Mouse (Mus musculus) MEL (cell line): Measurements from ENCODE around the gene Ccdc157. TPM values are rescaled to one million over a fixed set of nuclear protein-coding genes. Genes with fewer than 3 reads are reported as not detected.

ENCODE experiments used
- DNase-seq: peaks from one replicate; pipeline ENCODE4 v3.0.0; 2011; ENCODE audit warnings: low read depth, low spot score
- H3K27ac ChIP-seq: 2 replicates; pipeline ENCODE4 v1.5.1; 2012; ENCODE audit warnings: low read depth, mild to moderate bottlenecking, control low read depth, low read length, moderate library complexity; ENCODE audit not compliant: control insufficient read depth
- H3K27me3 ChIP-seq, 2 experiments: fragments of 150-350 bp in 1 of 2; sonication (generic) in 1 of 2; 2 replicates each; pipeline ENCODE4 v1.6.1; 2012; ENCODE audit warnings: low read length in 2 of 2, mild to moderate bottlenecking in 2 of 2, improper control_type of control experiment in 1 of 2, moderate library complexity in 1 of 2; ENCODE audit not compliant: insufficient read depth in 2 of 2, control insufficient read depth in 1 of 2
- H3K36me3 ChIP-seq, 2 experiments: 2 replicates each; pipeline ENCODE4 v1.6.1; 2012 to 2014; ENCODE audit warnings: low read length in 2 of 2, improper control_type of control experiment in 1 of 2, inconsistent platforms in 1 of 2, mild to moderate bottlenecking in 1 of 2; ENCODE audit not compliant: insufficient read depth in 2 of 2, control insufficient read depth in 1 of 2
- H3K4me1 ChIP-seq, 2 experiments: fragments of 150-350 bp in 1 of 2; sonication (generic) in 1 of 2; 2 replicates each; pipeline ENCODE4 v1.6.1; 2012; ENCODE audit warnings: low read length in 2 of 2, improper control_type of control experiment in 1 of 2, mild to moderate bottlenecking in 1 of 2; ENCODE audit not compliant: insufficient read depth in 2 of 2, control insufficient read depth in 1 of 2
- H3K4me3 ChIP-seq, 2 experiments: fragments of 150-350 bp in 1 of 2; sonication (generic) in 1 of 2; 2 replicates each; pipeline ENCODE4 v1.5.1; 2012; ENCODE audit warnings: low read depth in 2 of 2, low read length in 2 of 2, mild to moderate bottlenecking in 2 of 2, moderate library complexity in 2 of 2, control low read depth in 1 of 2, improper control_type of control experiment in 1 of 2; ENCODE audit not compliant: control insufficient read depth in 1 of 2, insufficient read depth in 1 of 2
- H3K79me2 ChIP-seq: 2 replicates; pipeline ENCODE4 v1.6.1; 2012; ENCODE audit warnings: mild to moderate bottlenecking, low read length, moderate library complexity; ENCODE audit not compliant: control insufficient read depth, poor library complexity, insufficient read depth
- H3K9ac ChIP-seq: 2 replicates; pipeline ENCODE4 v1.6.1; 2012; ENCODE audit warnings: low read depth, mild to moderate bottlenecking, control low read depth, low read length, moderate library complexity; ENCODE audit not compliant: control insufficient read depth, poor library complexity, severe bottlenecking
- H3K9me3 ChIP-seq: fragments of 150-350 bp; sonication (generic); replicated peaks from 2 replicates; pipeline ENCODE4 v1.6.1; 2012; ENCODE audit warnings: mild to moderate bottlenecking, low read length, improper control_type of control experiment, moderate library complexity; ENCODE audit not compliant: insufficient read depth
- BHLHE40 ChIP-seq: IDR thresholded peaks from 2 replicates; pipeline ENCODE4 v1.6.1; 2012; ENCODE audit warnings: low read depth, mild to moderate bottlenecking, inconsistent platforms, low read length, improper control_type of control experiment, borderline replicate concordance
- ELF1 ChIP-seq: IDR thresholded peaks from 2 replicates; pipeline ENCODE4 v1.6.1; 2014; ENCODE audit warnings: low read depth, mild to moderate bottlenecking, inconsistent platforms, low read length, improper control_type of control experiment, moderate library complexity
- EP300 ChIP-seq, 2 experiments: IDR thresholded peaks; 2 replicates each; pipeline ENCODE4 v1.6.1; 2011; ENCODE audit warnings: improper control_type of control experiment in 2 of 2, low read length in 2 of 2, low read depth in 1 of 2, mild to moderate bottlenecking in 1 of 2
- GABPA ChIP-seq: IDR thresholded peaks from 2 replicates; pipeline ENCODE4 v1.6.1; 2012; ENCODE audit warnings: low read depth, mild to moderate bottlenecking, inconsistent platforms, low read length, improper control_type of control experiment, moderate library complexity
- HCFC1 ChIP-seq: IDR thresholded peaks from 2 replicates; pipeline ENCODE4 v1.6.1; 2012; ENCODE audit warnings: low read depth, mild to moderate bottlenecking, inconsistent platforms, low read length, improper control_type of control experiment, moderate library complexity
- JUND ChIP-seq: IDR thresholded peaks from 2 replicates; pipeline ENCODE4 v1.6.1; 2011; ENCODE audit warnings: low read depth, mild to moderate bottlenecking, improper control_type of control experiment, low read length
- MEF2A ChIP-seq: IDR thresholded peaks from 2 replicates; pipeline ENCODE4 v1.6.1; 2014; ENCODE audit warnings: low read depth, mild to moderate bottlenecking, inconsistent platforms, low read length, improper control_type of control experiment; ENCODE audit not compliant: poor library complexity, insufficient replicate concordance, severe bottlenecking; ENCODE audit errors: extremely low read depth
- NRF1 ChIP-seq: IDR thresholded peaks from 2 replicates; pipeline ENCODE4 v1.6.1; 2014; ENCODE audit warnings: low read depth, mild to moderate bottlenecking, inconsistent platforms, low read length, improper control_type of control experiment, moderate library complexity; ENCODE audit not compliant: poor library complexity, insufficient read depth, severe bottlenecking
- POLR2AphosphoS2 ChIP-seq: IDR thresholded peaks from 2 replicates; pipeline ENCODE4 v1.6.1; 2011; ENCODE audit warnings: low read length, improper control_type of control experiment
- RAD21 ChIP-seq: IDR thresholded peaks from 2 replicates; pipeline ENCODE4 v1.6.1; 2011; ENCODE audit warnings: mild to moderate bottlenecking, low read depth, low read length, improper control_type of control experiment
- TAL1 ChIP-seq: IDR thresholded peaks from 2 replicates; pipeline ENCODE4 v1.6.1; 2012; ENCODE audit warnings: mild to moderate bottlenecking, inconsistent platforms, low read length, moderate library complexity, mixed read lengths
- TBP ChIP-seq: IDR thresholded peaks from 2 replicates; pipeline ENCODE4 v1.8.0; 2011; ENCODE audit warnings: low read depth, low read length, improper control_type of control experiment
- UBTF ChIP-seq: IDR thresholded peaks from 2 replicates; pipeline ENCODE4 v1.6.1; 2012; ENCODE audit warnings: low read depth, mild to moderate bottlenecking, inconsistent platforms, low read length, improper control_type of control experiment, moderate library complexity, borderline replicate concordance; ENCODE audit not compliant: insufficient read depth
- USF1 ChIP-seq: IDR thresholded peaks from 2 replicates; pipeline ENCODE4 v1.6.1; 2014; ENCODE audit warnings: low read depth, mild to moderate bottlenecking, inconsistent platforms, low read length, improper control_type of control experiment, moderate library complexity
- ZKSCAN1 ChIP-seq: IDR thresholded peaks from 2 replicates; pipeline ENCODE4 v1.6.1; 2012; ENCODE audit warnings: low read depth, mild to moderate bottlenecking, inconsistent platforms, low read length, improper control_type of control experiment, moderate library complexity
- polyA plus RNA-seq, 2 experiments: library from polyadenylated mRNA; stranded (reverse) in 1 of 2; unstranded in 1 of 2; fragments of >175 nt in 1 of 2; fragments of >200 nt in 1 of 2; gene quantifications; 2 replicates each; pipeline versions ENCODE4 v1.2.1 to v1.2.4; 2012; ENCODE audit warnings: low replicate concordance in 2 of 2, low read depth in 1 of 2; ENCODE audit not compliant: insufficient read length in 2 of 2, insufficient read depth in 1 of 2, missing spikeins in 1 of 2
- total RNA-seq: library from RNA; depleted of rRNA; stranded (reverse); fragments of 300-350 nt; gene quantifications from 2 replicates; pipeline ENCODE4 v1.2.3, GENCODE M21; 2012

The Ccdc157 gene
- total and polyA plus RNA-seq, 3 experiments = 2.0 to 2.9 TPM; not detected in 1

DNA sequence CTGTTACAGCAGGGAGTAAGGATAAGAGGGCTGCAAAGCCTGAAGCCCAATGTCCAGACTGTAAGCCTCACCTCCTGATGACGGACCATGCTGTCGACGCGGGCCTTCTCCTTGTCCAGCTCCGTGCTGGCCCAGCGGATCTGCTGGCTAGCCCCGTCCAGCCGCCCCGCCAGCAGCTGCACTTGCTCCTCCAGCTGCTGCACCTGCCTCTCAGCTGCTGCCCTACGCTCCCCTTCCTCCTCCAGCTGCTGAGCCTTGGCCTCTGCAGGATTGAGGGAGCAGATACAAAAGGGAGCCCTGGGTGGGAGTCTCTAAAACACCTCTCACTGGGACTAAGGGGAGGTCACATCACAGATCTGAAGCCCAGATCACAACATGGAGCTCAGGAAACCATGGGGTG lies 13.0 kb downstream of the Ccdc157 start:
- TF ChIP-seq BHLHE40 (no peak), USF1 (no peak), JUND (no peak), GABPA (no peak), POLR2AphosphoS2 (no peak), TAL1 (no peak), MEF2A (no peak)
- Histone ChIP-seq H3K27ac (no peak overlapping the region), H3K79me2 (no peaks in the 10 kb centered on the region), H3K36me3 (no peaks in the 10 kb centered on the region), H3K27me3 (no peaks in the 10 kb centered on the region), H3K4me3 (no peak overlapping the region), H3K9ac (no peak overlapping the region), H3K9me3 (no peaks in the 10 kb centered on the region), H3K4me1 (no peaks in the 10 kb centered on the region)
- DNase-seq = no peak

DNA sequence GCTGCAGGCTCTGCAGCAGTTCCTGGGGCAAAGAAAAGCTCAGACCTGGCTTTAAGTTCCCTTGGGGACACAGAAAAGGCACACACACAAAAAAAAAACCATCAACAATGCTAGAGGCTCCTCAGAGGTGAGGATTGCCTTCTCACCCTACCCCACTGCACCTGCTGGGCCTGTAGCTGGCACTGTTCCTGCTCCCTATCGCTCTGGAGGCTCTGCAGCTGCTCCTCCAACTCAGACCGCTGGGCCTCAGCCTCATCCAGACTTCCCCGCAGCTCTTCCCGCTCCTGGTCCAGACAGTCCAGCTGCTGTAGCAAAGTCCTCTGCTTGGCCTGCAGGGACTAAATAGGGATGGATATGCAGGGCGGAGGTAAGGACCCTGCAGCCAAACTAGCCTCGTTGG lies 13.7 kb downstream of the Ccdc157 start:
- no peaks in the 10 kb centered on the region for H3K9me3 ChIP-seq
- H3K79me2 ChIP-seq = no peaks in the 10 kb centered on the region
- H3K9ac ChIP-seq = no peak overlapping the region
- H3K36me3 ChIP-seq = no peaks in the 10 kb centered on the region
- H3K4me1 ChIP-seq = no peaks in the 10 kb centered on the region
- no peak for DNase-seq
- H3K4me3 ChIP-seq = no peak overlapping the region
- no peak for TF ChIP-seq POLR2AphosphoS2
- no peak for TF ChIP-seq UBTF
- TF ChIP-seq RAD21 = no peak
- no peak for TF ChIP-seq NRF1
- no peak for TF ChIP-seq EP300 (IDR thresholded peaks at IDR 0.05; ENCODE audit: low read depth in 1 of 2, low read length in 2 of 2)
- no peak for TF ChIP-seq BHLHE40
- TF ChIP-seq ZKSCAN1 = no peak
- no peak for TF ChIP-seq ELF1
- TF ChIP-seq TBP = no peak
- TF ChIP-seq HCFC1 = no peak
- no peak for TF ChIP-seq TAL1
- TF ChIP-seq, all 39 proteins: peak for 0
- Histone ChIP-seq H3K27ac (no peak overlapping the region), H3K27me3 (no peaks in the 10 kb centered on the region)
